Mouse (Mus musculus): ENCODE data around the gene Adgrl1. TPM values are rescaled to one million over a fixed set of nuclear protein-coding genes. Genes with fewer than 3 reads are reported as not detected.

Gene Adgrl1
- polyA plus RNA-seq, 1 experiment from 2014 or later: 24.9 TPM

- Histone ChIP-seq H3K27me3 (replicated peaks; ENCODE audit: control insufficient read depth, insufficient read depth, low read length) (no peaks in the 10 kb centered on the region), H3K27ac (ENCODE audit: low read depth) (no peak overlapping the region), H3K4me3 (ENCODE audit: low read depth, low read length) (no peak overlapping the region), H3K4me2 (ENCODE audit: low read length) (no peak overlapping the region), H3K9me3 (ENCODE audit: control insufficient read depth, low read length) (no peaks in the 10 kb centered on the region), H3K4me1 (replicated peaks; ENCODE audit: control insufficient read depth, insufficient read depth, low read length) (peaks cover 18% of the 10 kb centered on the region), H3K36me3 (ENCODE audit: control insufficient read depth, insufficient read depth, low read length) (0 out of 2 replicates have a peak, but pooled peaks cover 5% of the 10 kb centered on the region), H3K9ac (ENCODE audit: low read length) (no peak overlapping the region)
- ATAC-seq (replicated peaks; ENCODE audit: low FRiP score, low TSS enrichment, low read depth): no peak
- DNase-seq (ENCODE audit: low spot score): no peak
- WGBS: 69% methylated on average over 5 of the region's 5 CpGs
These were observed 12.2 kb downstream of the Adgrl1 start for GRCm38 (mm10) chr8:83911809-83912731.

GRCm38 (mm10) chr8:83914232-83914631, 14.3 kb downstream of the Adgrl1 start:
- ATAC-seq (replicated peaks; ENCODE audit: low FRiP score, low TSS enrichment, low read depth) (no peak), DNase-seq (ENCODE audit: low spot score) (no peak)
- no peak overlapping the region for H3K9ac ChIP-seq (ENCODE audit: low read length)
- peaks cover 19% of the 10 kb centered on the region for H3K36me3 ChIP-seq (ENCODE audit: control insufficient read depth, insufficient read depth, low read length)
- no peak overlapping the region for H3K27ac ChIP-seq (ENCODE audit: low read depth)
- peaks cover 14% of the 10 kb centered on the region; the same call in 1 of the 2 replicates for H3K4me1 ChIP-seq (replicated peaks; ENCODE audit: control insufficient read depth, insufficient read depth, low read length)
- H3K4me2 ChIP-seq (ENCODE audit: low read length): no peak overlapping the region
- no peak overlapping the region for H3K4me3 ChIP-seq (ENCODE audit: low read depth, low read length)
- no peaks in the 10 kb centered on the region for H3K27me3 ChIP-seq (replicated peaks; ENCODE audit: control insufficient read depth, insufficient read depth, low read length)
- 94% methylated on average over 3 of the region's 3 CpGs for WGBS
- no peaks in the 10 kb centered on the region for H3K9me3 ChIP-seq (ENCODE audit: control insufficient read depth, low read length)

GRCm38 (mm10) chr8:83914860-83915259, 15.0 kb downstream of the Adgrl1 start:
- Histone ChIP-seq H3K27ac (ENCODE audit: low read depth) (no peak overlapping the region), H3K4me3 (ENCODE audit: low read depth, low read length) (no peak overlapping the region), H3K4me1 (replicated peaks; ENCODE audit: control insufficient read depth, insufficient read depth, low read length) (peaks cover 10% of the 10 kb centered on the region; the same call in 1 of the 2 replicates), H3K9ac (ENCODE audit: low read length) (no peak overlapping the region), H3K4me2 (ENCODE audit: low read length) (no peak overlapping the region), H3K36me3 (ENCODE audit: control insufficient read depth, insufficient read depth, low read length) (peaks cover 25% of the 10 kb centered on the region), H3K27me3 (replicated peaks; ENCODE audit: control insufficient read depth, insufficient read depth, low read length) (no peaks in the 10 kb centered on the region), H3K9me3 (ENCODE audit: control insufficient read depth, low read length) (no peaks in the 10 kb centered on the region)
- 54% methylated on average over 5 of the region's 5 CpGs for WGBS
- DNase-seq (ENCODE audit: low spot score) (no peak), ATAC-seq (replicated peaks; ENCODE audit: low FRiP score, low TSS enrichment, low read depth) (no peak; the same call in 1 of the 2 replicates)

- Histone ChIP-seq H3K9me3 (ENCODE audit: control insufficient read depth, low read length) (no peaks in the 10 kb centered on the region), H3K9ac (ENCODE audit: low read length) (no peak overlapping the region), H3K4me1 (replicated peaks; ENCODE audit: control insufficient read depth, insufficient read depth, low read length) (peaks cover 10% of the 10 kb centered on the region; the same call in 1 of the 2 replicates), H3K36me3 (ENCODE audit: control insufficient read depth, insufficient read depth, low read length) (peaks cover 33% of the 10 kb centered on the region), H3K27me3 (replicated peaks; ENCODE audit: control insufficient read depth, insufficient read depth, low read length) (no peaks in the 10 kb centered on the region), H3K4me3 (ENCODE audit: low read depth, low read length) (no peak overlapping the region), H3K4me2 (ENCODE audit: low read length) (no peak overlapping the region), H3K27ac (ENCODE audit: low read depth) (no peak overlapping the region)
- whole genome bisulfite sequencing: 87% methylated on average over 5 of the region's 5 CpGs
- DNase-seq (ENCODE audit: low spot score) (no peak), ATAC-seq (replicated peaks; ENCODE audit: low FRiP score, low TSS enrichment, low read depth) (no peak)
These were observed 16.1 kb downstream of the Adgrl1 start for GRCm38 (mm10) chr8:83916015-83916414.

DNA sequence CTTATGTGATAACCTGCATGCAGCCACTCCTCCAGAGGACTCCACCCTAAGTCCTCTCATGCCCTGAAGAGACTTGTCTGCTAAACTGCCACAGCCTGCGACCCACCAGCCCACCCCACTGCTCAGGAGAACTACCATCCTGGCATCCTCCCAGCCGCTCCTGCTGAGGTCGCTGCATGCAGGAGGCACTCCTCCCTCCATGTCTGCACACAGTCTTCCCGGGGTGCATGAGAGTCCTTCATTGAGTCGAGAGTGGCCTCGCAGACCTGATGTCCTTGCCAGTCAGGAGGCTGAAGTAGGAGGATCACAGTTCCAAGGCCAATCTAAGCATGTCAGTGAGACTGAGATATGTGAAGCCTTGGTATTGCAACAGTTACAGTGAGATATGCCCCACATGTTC, 17.7 kb downstream of the Adgrl1 start:
- no peak overlapping the region for H3K9ac ChIP-seq (ENCODE audit: low read length)
- DNase-seq (ENCODE audit: low spot score): no peak
- no peak overlapping the region for H3K4me2 ChIP-seq (ENCODE audit: low read length)
- H3K4me3 ChIP-seq (ENCODE audit: low read depth, low read length): no peak overlapping the region
- no peak overlapping the region for H3K27ac ChIP-seq (ENCODE audit: low read depth)
- H3K4me1 ChIP-seq (replicated peaks; ENCODE audit: control insufficient read depth, insufficient read depth, low read length): peaks cover 10% of the 10 kb centered on the region; the same call in 1 of the 2 replicates
- H3K27me3 ChIP-seq (replicated peaks; ENCODE audit: control insufficient read depth, insufficient read depth, low read length): no peaks in the 10 kb centered on the region
- WGBS: 81% methylated on average over 6 of the region's 6 CpGs
- H3K9me3 ChIP-seq (ENCODE audit: control insufficient read depth, low read length): no peaks in the 10 kb centered on the region
- ATAC-seq (replicated peaks; ENCODE audit: low FRiP score, low TSS enrichment, low read depth): no peak
- H3K36me3 ChIP-seq (ENCODE audit: control insufficient read depth, insufficient read depth, low read length): peaks cover 46% of the 10 kb centered on the region

DNA sequence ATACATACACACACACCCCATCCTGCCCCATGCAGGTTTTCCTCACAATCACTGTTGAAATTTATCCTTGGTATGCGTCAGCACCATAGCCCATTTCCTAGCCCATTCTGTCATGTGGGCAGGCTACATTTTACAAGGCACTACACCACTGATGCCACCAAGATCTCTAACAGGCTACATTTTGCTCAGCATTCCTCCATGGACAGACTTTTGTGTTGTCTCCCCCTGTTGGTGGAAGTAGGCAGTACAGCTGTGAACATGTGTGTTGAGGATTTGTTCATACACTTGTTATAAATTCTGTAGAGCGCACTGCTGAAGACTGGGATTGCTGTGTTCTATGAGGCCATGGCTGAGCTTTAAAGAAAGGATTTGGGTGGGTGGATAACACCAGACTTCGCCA, 21.7 kb downstream of the Adgrl1 start:
- Histone ChIP-seq H3K36me3 (ENCODE audit: control insufficient read depth, insufficient read depth, low read length) (peaks cover 67% of the 10 kb centered on the region), H3K27me3 (replicated peaks; ENCODE audit: control insufficient read depth, insufficient read depth, low read length) (no peaks in the 10 kb centered on the region), H3K9me3 (ENCODE audit: control insufficient read depth, low read length) (no peaks in the 10 kb centered on the region), H3K27ac (ENCODE audit: low read depth) (no peak overlapping the region), H3K9ac (ENCODE audit: low read length) (no peak overlapping the region), H3K4me3 (ENCODE audit: low read depth, low read length) (no peak overlapping the region), H3K4me1 (replicated peaks; ENCODE audit: control insufficient read depth, insufficient read depth, low read length) (no peaks in the 10 kb centered on the region), H3K4me2 (ENCODE audit: low read length) (no peak overlapping the region)
- WGBS: 75% methylated on average over 3 of the region's 3 CpGs
- DNase-seq (ENCODE audit: low spot score) (peak; percentile 97), ATAC-seq (replicated peaks; ENCODE audit: low FRiP score, low TSS enrichment, low read depth) (no peak)

DNA sequence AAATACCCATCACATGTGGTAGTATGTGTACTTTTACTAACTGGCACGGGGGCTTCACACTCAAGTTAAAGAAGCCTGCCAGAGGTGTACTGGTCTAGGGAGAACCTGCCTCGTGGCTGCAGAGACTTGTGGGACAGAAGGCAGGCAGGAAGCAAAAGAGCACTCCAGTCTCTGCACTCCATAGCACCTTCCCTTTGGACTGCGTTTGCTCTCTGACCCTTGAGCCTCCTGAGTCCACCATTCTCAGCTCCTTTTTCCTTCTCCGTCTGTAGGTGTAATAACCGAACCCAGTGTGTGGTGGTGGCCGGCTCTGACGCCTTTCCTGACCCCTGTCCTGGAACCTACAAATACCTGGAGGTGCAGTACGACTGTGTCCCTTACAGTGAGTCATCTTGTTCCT, 22.8 kb downstream of the Adgrl1 start:
- H3K4me1 ChIP-seq (replicated peaks; ENCODE audit: control insufficient read depth, insufficient read depth, low read length): no peaks in the 10 kb centered on the region
- H3K36me3 ChIP-seq (ENCODE audit: control insufficient read depth, insufficient read depth, low read length): peaks cover 63% of the 10 kb centered on the region
- WGBS: 92% methylated on average over 8 of the region's 8 CpGs
- H3K9ac ChIP-seq (ENCODE audit: low read length): no peak overlapping the region
- H3K27me3 ChIP-seq (replicated peaks; ENCODE audit: control insufficient read depth, insufficient read depth, low read length): no peaks in the 10 kb centered on the region
- H3K4me3 ChIP-seq (ENCODE audit: low read depth, low read length): no peak overlapping the region
- no peak overlapping the region for H3K27ac ChIP-seq (ENCODE audit: low read depth)
- no peak overlapping the region for H3K4me2 ChIP-seq (ENCODE audit: low read length)
- H3K9me3 ChIP-seq (ENCODE audit: control insufficient read depth, low read length): no peaks in the 10 kb centered on the region
- ATAC-seq (replicated peaks; ENCODE audit: low FRiP score, low TSS enrichment, low read depth) (no peak), DNase-seq (ENCODE audit: low spot score) (no peak)

DNA sequence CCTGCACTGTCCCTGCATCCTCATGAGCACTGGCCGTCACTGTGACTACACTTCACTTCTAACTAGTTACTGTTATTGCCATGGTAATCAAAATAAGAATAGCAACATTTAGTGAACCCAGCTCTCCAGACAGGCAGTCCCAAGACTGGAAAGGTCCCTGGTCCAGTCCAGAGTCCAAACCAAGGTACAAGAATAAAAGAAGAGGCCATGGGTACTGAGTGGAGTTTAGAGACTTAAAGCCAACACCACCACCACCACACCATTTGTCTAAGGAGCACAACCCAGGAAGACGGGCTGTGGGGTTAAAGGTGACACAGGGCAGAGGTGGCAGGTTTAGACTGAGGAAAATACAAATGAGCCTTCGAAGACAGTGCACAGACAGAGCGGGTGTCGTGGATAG, 24.7 kb downstream of the Adgrl1 start:
- H3K36me3 ChIP-seq (ENCODE audit: control insufficient read depth, insufficient read depth, low read length): peaks cover 61% of the 10 kb centered on the region
- H3K9ac ChIP-seq (ENCODE audit: low read length): no peak overlapping the region
- WGBS: 87% methylated on average over 5 of the region's 5 CpGs
- ATAC-seq (replicated peaks; ENCODE audit: low FRiP score, low TSS enrichment, low read depth): no peak
- H3K4me3 ChIP-seq (ENCODE audit: low read depth, low read length): no peak overlapping the region
- H3K4me1 ChIP-seq (replicated peaks; ENCODE audit: control insufficient read depth, insufficient read depth, low read length): no peaks in the 10 kb centered on the region
- DNase-seq (ENCODE audit: low spot score): no peak
- H3K27ac ChIP-seq (ENCODE audit: low read depth): no peak overlapping the region
- no peaks in the 10 kb centered on the region for H3K27me3 ChIP-seq (replicated peaks; ENCODE audit: control insufficient read depth, insufficient read depth, low read length)
- H3K4me2 ChIP-seq (ENCODE audit: low read length): no peak overlapping the region
- H3K9me3 ChIP-seq (ENCODE audit: control insufficient read depth, low read length): no peaks in the 10 kb centered on the region

- no peak overlapping the region for H3K4me2 ChIP-seq (ENCODE audit: low read length)
- 69% methylated on average over 7 of the region's 7 CpGs for WGBS
- H3K27me3 ChIP-seq (replicated peaks; ENCODE audit: control insufficient read depth, insufficient read depth, low read length): no peaks in the 10 kb centered on the region
- no peak overlapping the region for H3K27ac ChIP-seq (ENCODE audit: low read depth)
- H3K36me3 ChIP-seq (ENCODE audit: control insufficient read depth, insufficient read depth, low read length): peaks cover 63% of the 10 kb centered on the region
- DNase-seq (ENCODE audit: low spot score): no peak
- H3K9me3 ChIP-seq (ENCODE audit: control insufficient read depth, low read length): no peaks in the 10 kb centered on the region
- no peaks in the 10 kb centered on the region for H3K4me1 ChIP-seq (replicated peaks; ENCODE audit: control insufficient read depth, insufficient read depth, low read length)
- ATAC-seq (replicated peaks; ENCODE audit: low FRiP score, low TSS enrichment, low read depth): no peak
- no peak overlapping the region for H3K4me3 ChIP-seq (ENCODE audit: low read depth, low read length)
- no peak overlapping the region for H3K9ac ChIP-seq (ENCODE audit: low read length)
These were observed 26.4 kb downstream of the Adgrl1 start for GRCm38 (mm10) chr8:83926266-83926665.
